1 mouse cellular context compared by ENCODE assay signal in the genomic region with DNA sequence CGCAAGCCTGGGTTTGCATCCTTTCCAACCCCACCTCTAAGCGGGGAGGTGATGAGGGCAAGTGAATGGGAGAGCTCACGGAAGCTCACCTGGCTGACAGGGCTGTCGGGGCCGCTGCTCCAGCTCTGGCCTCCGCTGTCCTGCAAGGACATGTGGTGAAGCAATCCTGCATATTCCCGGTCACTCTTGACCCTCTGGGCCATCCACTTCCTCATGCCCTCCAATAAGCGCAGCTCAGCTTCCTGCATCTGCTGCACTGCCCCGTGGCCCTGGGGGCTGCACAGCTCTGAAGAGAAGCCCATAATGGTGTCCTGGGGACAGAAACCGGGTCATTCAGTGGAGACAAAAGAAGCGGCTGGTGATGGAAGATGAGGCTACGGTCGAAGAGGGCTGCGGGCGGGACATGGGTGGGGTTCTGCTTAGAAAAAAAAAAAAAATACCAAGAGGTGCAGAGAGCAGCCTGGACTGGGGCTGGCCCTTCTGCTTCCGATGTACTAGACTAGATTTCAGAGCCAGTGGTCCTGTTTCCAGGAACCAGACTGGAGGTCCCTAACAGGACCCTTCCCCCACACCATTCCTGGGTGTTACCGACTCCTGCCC.
TF ChIP-seq lines count a peak whose summit lies in the region.

No protein-coding gene starts in this region.

TF ChIP-seq in MEL, 35 proteins besides CTCF, POLR2A, EP300 and RAD21:
- no peak for TF ChIP-seq POLR2AphosphoS5 (IDR thresholded peaks at IDR 0.05; ENCODE audit: borderline replicate concordance, low read depth, low read length)
- TF ChIP-seq ZNF384 (IDR thresholded peaks at IDR 0.05; ENCODE audit: low read depth, low read length), result peak; percentile 61
TF ChIP-seq in MEL: peak in this region for 1.
